Mouse (Mus musculus): ENCODE data around the gene Arhgef15. TPM values are rescaled to one million over a fixed set of nuclear protein-coding genes. Genes with fewer than 3 reads are reported as not detected.
"Not testable (repeated sequence)": the region's sequence is repeated elsewhere in the genome, so short reads cannot be mapped to it uniquely, and the experiment has no call there.

Gene Arhgef15
- 8.9 and 10.5 TPM in 2 replicates for polyA plus RNA-seq (2016; fragmentation: Nextera tagmentation; extraction: Ambion mirVana)

- Histone ChIP-seq H3K27ac (no peak within 1 kb of the TSS), H3K4me3 (no peak within 1 kb of the TSS), H3K9me3 (no peaks in the 10 kb centered on the region), H3K27me3 (replicated peaks) (peaks cover 41% of the 10 kb centered on the region), H3K9ac (no peak within 1 kb of the TSS), H3K4me2 (replicated peaks) (no peak within 1 kb of the TSS), H3K36me3 (no peaks in the 10 kb centered on the region), H3K4me1 (peaks cover 17% of the 10 kb centered on the region)
- ATAC-seq (ENCODE audit: low FRiP score, low read depth) = no peak
- WGBS = 37% methylated on average over 8 of the region's 8 CpGs
Measured at GRCm38 (mm10) chr11:68957308-68957707, at the start of gene Arhgef15. TSS of gene Arhgef15 (minus strand) at chr11:68957480.

DNA sequence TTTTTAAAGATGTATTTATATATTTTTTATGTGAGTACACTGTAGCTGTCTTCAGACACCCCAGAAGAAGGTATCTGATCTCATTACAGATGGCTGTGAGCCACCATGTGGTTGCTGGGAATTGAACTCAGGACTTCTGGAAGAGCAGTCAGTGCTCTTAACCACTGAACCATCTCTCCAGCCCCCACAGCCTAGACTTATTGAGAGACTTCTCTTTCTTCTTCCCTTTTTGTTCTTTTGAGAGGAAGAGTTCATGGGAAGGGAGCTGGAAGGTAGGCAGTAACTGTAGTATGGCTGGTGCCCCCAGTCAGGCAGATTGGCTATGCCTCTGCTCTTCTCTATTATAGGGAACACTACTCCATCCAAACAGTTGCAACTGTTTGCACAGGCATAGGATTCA lies 49.3 kb upstream of the Arhgef15 start:
- not testable (repeated sequence) for H3K27me3 ChIP-seq (replicated peaks); H3K27ac ChIP-seq; H3K9me3 ChIP-seq; H3K9ac ChIP-seq; H3K4me2 ChIP-seq (replicated peaks); ATAC-seq (ENCODE audit: low FRiP score, low read depth); H3K4me3 ChIP-seq
- peaks cover 11% of the 10 kb centered on the region for H3K4me1 ChIP-seq
- H3K36me3 ChIP-seq = peaks cover 18% of the 10 kb centered on the region

DNA sequence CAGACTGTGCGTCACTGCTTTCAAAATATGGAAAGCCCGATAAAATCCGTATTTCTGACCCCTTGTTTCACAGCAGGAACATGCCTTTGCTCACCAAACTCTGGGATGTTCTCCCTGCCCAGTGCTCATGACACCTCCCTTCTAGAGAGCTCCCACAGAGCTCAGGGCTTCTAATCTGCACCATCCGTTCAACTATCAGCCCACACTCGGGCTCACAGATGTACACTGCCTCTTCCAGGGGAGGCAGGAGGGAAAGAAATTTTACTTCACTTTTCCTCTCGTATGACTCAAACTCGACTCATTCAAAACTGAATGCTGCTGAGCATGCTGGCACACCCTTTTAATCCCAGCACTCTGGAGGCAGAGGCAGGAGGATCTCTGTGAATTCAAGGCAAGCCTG lies 47.9 kb upstream of the Arhgef15 start:
- Histone ChIP-seq H3K9me3 (no peaks in the 10 kb centered on the region), H3K4me2 (replicated peaks) (no peak overlapping the region), H3K4me3 (no peak overlapping the region), H3K36me3 (peaks cover 32% of the 10 kb centered on the region), H3K27me3 (replicated peaks) (no peaks in the 10 kb centered on the region), H3K4me1 (peaks cover 9% of the 10 kb centered on the region), H3K27ac (no peak overlapping the region), H3K9ac (no peak overlapping the region)
- no peak for ATAC-seq (ENCODE audit: low FRiP score, low read depth)
- WGBS = 91% methylated on average over 7 of the region's 7 CpGs

GRCm38 (mm10) chr11:69003592-69003991 lies 46.3 kb upstream of the Arhgef15 start:
- H3K27me3 ChIP-seq (replicated peaks) = no peaks in the 10 kb centered on the region
- no peaks in the 10 kb centered on the region for H3K9me3 ChIP-seq
- H3K4me1 ChIP-seq = peaks cover 9% of the 10 kb centered on the region
- H3K27ac ChIP-seq = no peak overlapping the region
- no peak for ATAC-seq (ENCODE audit: low FRiP score, low read depth)
- no peak overlapping the region for H3K4me2 ChIP-seq (replicated peaks)
- H3K9ac ChIP-seq = no peak overlapping the region
- WGBS = 69% methylated on average over 4 of the region's 4 CpGs
- H3K36me3 ChIP-seq = peaks cover 48% of the 10 kb centered on the region
- no peak overlapping the region for H3K4me3 ChIP-seq

GRCm38 (mm10) chr11:69002782-69003181 lies 45.5 kb upstream of the Arhgef15 start:
- not testable (repeated sequence) for ATAC-seq (ENCODE audit: low FRiP score, low read depth); H3K9ac ChIP-seq; H3K4me1 ChIP-seq; H3K4me2 ChIP-seq (replicated peaks); H3K4me3 ChIP-seq; H3K9me3 ChIP-seq; H3K27ac ChIP-seq; H3K27me3 ChIP-seq (replicated peaks)
- peaks cover 55% of the 10 kb centered on the region for H3K36me3 ChIP-seq
- WGBS = 94% methylated on average over 4 of the region's 4 CpGs

DNA sequence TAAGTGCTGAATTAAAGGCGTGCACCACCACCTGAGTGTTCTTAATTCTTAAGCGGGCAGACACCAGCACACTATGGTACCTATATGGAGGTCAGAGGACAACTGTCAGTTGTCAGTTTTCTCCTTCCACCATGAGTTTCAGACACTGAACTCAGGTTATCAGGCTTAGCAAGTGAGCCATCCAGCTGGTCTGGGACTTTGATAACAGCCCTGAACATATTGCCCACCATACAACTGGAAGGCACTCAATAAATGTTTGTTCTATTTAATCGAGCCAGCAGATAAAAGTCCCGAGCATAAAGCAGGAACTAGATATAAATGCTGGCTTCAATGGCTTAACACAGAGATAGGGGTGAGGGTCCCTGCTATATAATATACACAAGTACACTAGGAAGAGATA lies 39.8 kb upstream of the Arhgef15 start:
- H3K9ac ChIP-seq = no peak overlapping the region
- H3K36me3 ChIP-seq = peaks cover 94% of the 10 kb centered on the region
- no peaks in the 10 kb centered on the region for H3K4me1 ChIP-seq
- WGBS = 95% methylated on average over 4 of the region's 4 CpGs
- H3K27me3 ChIP-seq (replicated peaks) = no peaks in the 10 kb centered on the region
- H3K27ac ChIP-seq = no peak overlapping the region
- no peak for ATAC-seq (ENCODE audit: low FRiP score, low read depth)
- H3K9me3 ChIP-seq = no peaks in the 10 kb centered on the region
- no peak overlapping the region for H3K4me3 ChIP-seq
- no peak overlapping the region for H3K4me2 ChIP-seq (replicated peaks)

DNA sequence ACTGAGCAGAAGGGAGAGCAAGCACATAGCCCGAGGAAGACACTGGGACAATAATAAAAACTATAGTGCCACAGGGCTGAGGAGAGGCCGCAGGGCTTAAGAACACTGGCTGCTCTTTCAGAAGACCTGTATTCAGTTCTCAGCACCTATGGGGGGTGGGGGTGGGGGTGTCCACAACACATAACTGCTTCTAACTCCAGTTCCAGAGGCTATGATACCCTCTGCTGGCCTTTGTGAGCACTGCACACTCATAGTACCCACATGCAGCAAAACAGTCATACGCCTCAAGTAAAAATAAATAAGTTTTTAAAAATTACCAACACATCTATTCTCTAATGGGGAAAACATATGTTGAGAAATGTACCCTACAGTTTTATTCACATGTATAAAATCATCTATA lies 37.1 kb upstream of the Arhgef15 start:
- Histone ChIP-seq H3K4me1 (no peaks in the 10 kb centered on the region), H3K27ac (no peak overlapping the region), H3K27me3 (replicated peaks) (no peaks in the 10 kb centered on the region), H3K4me2 (replicated peaks) (no peak overlapping the region), H3K9ac (no peak overlapping the region), H3K36me3 (peaks cover 94% of the 10 kb centered on the region), H3K4me3 (no peak overlapping the region), H3K9me3 (no peaks in the 10 kb centered on the region)
- no peak for ATAC-seq (ENCODE audit: low FRiP score, low read depth)
- 93% methylated on average over 3 of the region's 3 CpGs for WGBS

DNA sequence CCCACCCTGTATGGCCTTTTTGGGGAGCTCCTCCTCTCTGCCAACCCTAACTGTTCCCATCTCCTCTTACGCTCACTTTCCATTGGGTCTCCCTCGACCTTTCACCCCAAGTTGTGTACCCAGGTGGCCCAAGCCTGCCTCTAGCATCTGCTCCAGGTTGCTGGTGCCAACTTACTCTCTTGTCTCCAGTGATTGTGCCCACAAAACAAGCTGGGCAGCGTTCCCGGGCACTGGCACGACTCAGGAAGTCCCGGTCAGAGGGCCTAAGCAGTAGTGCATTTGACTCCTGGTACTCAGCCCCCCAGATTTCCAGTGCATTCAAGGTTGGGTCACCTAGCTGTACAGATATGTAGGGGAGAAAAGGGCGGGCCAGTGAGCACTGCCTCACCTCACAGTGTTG lies 35.8 kb upstream of the Arhgef15 start:
- no peaks in the 10 kb centered on the region for H3K4me1 ChIP-seq
- ATAC-seq (ENCODE audit: low FRiP score, low read depth) = no peak
- no peaks in the 10 kb centered on the region for H3K9me3 ChIP-seq
- H3K36me3 ChIP-seq = peaks cover 90% of the 10 kb centered on the region
- H3K27ac ChIP-seq = no peak overlapping the region
- 91% methylated on average over 7 of the region's 7 CpGs for WGBS
- no peaks in the 10 kb centered on the region for H3K27me3 ChIP-seq (replicated peaks)
- H3K4me2 ChIP-seq (replicated peaks) = no peak overlapping the region
- no peak overlapping the region for H3K9ac ChIP-seq
- H3K4me3 ChIP-seq = no peak overlapping the region

DNA sequence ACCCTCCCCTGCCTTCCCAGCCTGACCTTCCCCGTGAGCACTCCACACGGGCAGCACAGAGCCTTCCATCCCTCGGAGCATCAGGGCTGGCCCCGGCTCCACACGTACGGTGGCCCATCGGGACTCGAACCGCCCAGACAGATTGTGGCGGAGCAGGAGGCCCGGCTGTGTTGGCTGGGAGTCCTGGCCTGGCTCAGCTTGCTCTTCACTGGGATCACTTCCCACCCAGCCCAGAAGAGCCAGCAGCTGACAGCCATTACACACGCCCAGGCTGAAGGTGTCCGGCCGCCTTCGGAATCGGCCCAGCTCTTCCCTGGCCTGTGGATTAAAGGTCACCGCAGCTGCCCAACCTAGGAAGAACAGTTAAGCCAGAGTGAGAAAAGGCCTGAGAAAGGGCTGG lies 31.1 kb upstream of the Arhgef15 start:
- Histone ChIP-seq H3K36me3 (peaks cover 63% of the 10 kb centered on the region), H3K27ac (no peak overlapping the region), H3K4me1 (no peaks in the 10 kb centered on the region), H3K27me3 (replicated peaks) (no peaks in the 10 kb centered on the region), H3K9ac (no peak overlapping the region), H3K4me3 (no peak overlapping the region), H3K4me2 (replicated peaks) (no peak overlapping the region), H3K9me3 (no peaks in the 10 kb centered on the region)
- WGBS = 94% methylated on average over 17 of the region's 17 CpGs
- no peak for ATAC-seq (ENCODE audit: low FRiP score, low read depth)

DNA sequence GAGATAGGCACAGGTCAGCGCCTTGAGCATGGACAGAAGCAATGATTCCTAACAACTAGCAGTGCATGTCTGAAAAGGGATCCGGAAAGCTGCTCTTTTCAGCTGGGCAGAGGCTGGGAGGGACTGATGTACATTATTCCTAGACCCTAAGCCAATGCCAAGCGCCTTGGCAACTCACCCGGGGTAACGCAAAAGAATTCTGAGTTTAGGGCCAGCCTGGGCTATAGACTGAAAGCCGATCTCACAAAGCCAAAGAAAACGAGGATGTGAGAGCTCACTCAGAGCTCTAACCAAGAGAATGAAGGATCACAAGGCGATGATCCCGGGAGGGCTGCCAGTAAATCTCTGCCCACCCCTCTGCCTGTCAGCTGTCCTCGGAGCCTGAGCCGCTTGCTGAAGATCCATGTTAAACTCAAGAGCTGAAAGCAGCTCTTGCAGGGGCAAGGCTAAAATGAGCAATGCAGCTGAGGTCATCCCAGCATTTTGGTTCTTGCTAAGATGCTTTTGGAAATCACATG lies 30.1 kb upstream of the Arhgef15 start:
- Histone ChIP-seq H3K27ac (no peak overlapping the region), H3K27me3 (replicated peaks) (no peaks in the 10 kb centered on the region), H3K9ac (no peak overlapping the region), H3K4me3 (no peak overlapping the region), H3K36me3 (peaks cover 53% of the 10 kb centered on the region), H3K9me3 (no peaks in the 10 kb centered on the region), H3K4me1 (no peaks in the 10 kb centered on the region), H3K4me2 (replicated peaks) (no peak overlapping the region)
- 89% methylated on average over 11 of the region's 11 CpGs for WGBS
- no peak for ATAC-seq (ENCODE audit: low FRiP score, low read depth)

DNA sequence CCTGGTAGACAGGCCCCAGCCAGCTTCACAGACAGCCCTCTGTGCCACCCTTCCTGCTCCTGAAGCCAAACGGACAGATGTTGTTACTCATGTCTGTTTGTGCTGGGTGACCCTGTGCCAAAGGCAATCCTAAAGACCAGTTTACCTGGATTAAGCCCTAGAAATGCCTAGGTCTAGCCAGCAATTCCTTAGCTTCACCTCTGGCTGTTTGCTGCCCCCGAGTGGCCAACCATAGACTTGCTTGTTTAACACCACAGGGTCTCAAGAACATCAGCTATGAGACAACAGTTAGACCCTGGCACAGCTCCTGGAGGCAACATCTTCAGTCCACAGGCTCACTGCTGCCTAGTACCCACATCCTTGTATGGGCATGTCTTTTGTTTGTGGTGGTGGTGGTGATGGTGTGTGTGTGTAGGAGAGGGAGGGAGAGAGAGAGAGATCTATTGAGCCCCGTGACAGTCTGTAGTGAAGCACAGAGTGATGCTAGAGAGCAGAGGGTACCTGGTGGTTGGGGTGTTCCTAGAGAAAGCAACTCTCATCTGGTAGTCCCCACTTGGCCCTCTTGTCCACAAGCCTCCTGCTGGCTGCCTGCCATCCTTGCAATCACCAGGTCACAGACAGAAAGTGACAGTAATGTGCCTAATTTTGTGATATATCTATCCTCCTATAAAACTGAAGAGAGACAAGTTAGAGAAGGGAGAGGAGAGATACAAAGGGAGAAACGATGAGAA lies 25.5 kb upstream of the Arhgef15 start:
- no peak overlapping the region for H3K27ac ChIP-seq
- WGBS = 33% methylated on average over 4 of the region's 4 CpGs
- H3K9ac ChIP-seq = no peak overlapping the region
- H3K4me3 ChIP-seq = no peak overlapping the region
- no peaks in the 10 kb centered on the region for H3K27me3 ChIP-seq (replicated peaks)
- no peaks in the 10 kb centered on the region for H3K4me1 ChIP-seq
- no peak for ATAC-seq (ENCODE audit: low FRiP score, low read depth)
- no peak overlapping the region for H3K4me2 ChIP-seq (replicated peaks)
- H3K9me3 ChIP-seq = no peaks in the 10 kb centered on the region
- peaks cover 12% of the 10 kb centered on the region for H3K36me3 ChIP-seq

DNA sequence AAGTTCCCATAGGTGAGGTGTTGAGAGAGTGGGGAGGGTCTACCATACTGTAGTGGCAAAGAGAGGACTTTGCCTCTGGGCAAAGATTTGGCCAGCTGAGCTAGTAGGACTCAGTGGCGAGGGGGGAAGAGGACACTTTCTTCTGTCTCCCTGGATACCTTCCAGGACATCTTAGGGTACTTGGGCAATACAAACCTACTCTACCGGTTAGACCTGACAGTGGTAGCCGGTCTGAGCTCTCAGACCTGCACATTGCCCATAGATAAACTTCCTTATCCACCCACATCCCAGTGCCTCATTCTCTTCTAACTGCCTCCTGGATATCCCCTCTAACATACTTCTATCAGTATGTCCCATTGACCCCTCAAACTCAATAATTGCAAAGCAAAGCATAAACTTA lies 23.6 kb upstream of the Arhgef15 start:
- H3K4me3 ChIP-seq = no peak overlapping the region
- H3K36me3 ChIP-seq = no peaks in the 10 kb centered on the region
- H3K9me3 ChIP-seq = no peaks in the 10 kb centered on the region
- H3K27me3 ChIP-seq (replicated peaks) = no peaks in the 10 kb centered on the region
- WGBS = 66% methylated on average over 3 of the region's 3 CpGs
- no peak overlapping the region for H3K4me2 ChIP-seq (replicated peaks)
- H3K4me1 ChIP-seq = no peaks in the 10 kb centered on the region
- ATAC-seq (ENCODE audit: low FRiP score, low read depth) = no peak
- no peak overlapping the region for H3K9ac ChIP-seq
- H3K27ac ChIP-seq = no peak overlapping the region

DNA sequence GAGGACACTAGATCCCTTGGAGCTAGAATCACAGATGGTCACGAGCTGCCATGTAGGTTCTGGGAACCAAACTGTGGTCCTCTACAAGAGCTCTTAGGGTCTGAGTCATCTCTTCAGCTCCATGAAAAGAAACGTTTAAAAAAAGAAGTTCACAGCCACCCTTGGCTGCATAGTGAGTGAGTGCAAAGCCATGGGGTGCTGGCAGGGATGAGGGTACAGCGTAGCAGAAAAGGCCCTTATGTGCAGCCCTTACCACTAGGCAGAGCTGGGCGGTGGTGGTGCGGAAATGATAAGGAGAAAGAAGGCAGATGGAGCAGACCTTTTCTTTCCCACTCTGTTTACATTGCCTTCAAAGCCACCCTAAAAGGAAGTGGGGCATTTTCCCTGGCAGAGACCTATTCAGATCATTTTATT lies 22.0 kb upstream of the Arhgef15 start:
- no peak overlapping the region for H3K4me3 ChIP-seq

More for the DNA sequence above, 22.0 kb upstream of the Arhgef15 start:
- no peaks in the 10 kb centered on the region for H3K4me1 ChIP-seq
- no peak overlapping the region for H3K27ac ChIP-seq
- no peaks in the 10 kb centered on the region for H3K9me3 ChIP-seq
- ATAC-seq (ENCODE audit: low FRiP score, low read depth) = no peak
- no peaks in the 10 kb centered on the region; the same call in 1 of the 2 replicates for H3K27me3 ChIP-seq (replicated peaks)
- WGBS = 63% methylated on average over 5 of the region's 5 CpGs
- H3K36me3 ChIP-seq = no peaks in the 10 kb centered on the region
- no peak overlapping the region for H3K4me2 ChIP-seq (replicated peaks)
- H3K9ac ChIP-seq = no peak overlapping the region
